Mouse (Mus musculus) adrenal gland, adult (tissue): ENCODE measurements around the gene Gbp10.
"Not testable (repeated sequence)": the region's sequence is repeated elsewhere in the genome, so short reads cannot be mapped to it uniquely, and the experiment has no call there.

ENCODE experiments used
- DNase-seq, 2 experiments: peaks; one replicate each; pipeline ENCODE4 v3.0.0; 2022 to 2023; ENCODE audit warnings: low spot score in 1 of 2; ENCODE audit not compliant: inconsistent age in 2 of 2

The Gbp10 gene

DNA sequence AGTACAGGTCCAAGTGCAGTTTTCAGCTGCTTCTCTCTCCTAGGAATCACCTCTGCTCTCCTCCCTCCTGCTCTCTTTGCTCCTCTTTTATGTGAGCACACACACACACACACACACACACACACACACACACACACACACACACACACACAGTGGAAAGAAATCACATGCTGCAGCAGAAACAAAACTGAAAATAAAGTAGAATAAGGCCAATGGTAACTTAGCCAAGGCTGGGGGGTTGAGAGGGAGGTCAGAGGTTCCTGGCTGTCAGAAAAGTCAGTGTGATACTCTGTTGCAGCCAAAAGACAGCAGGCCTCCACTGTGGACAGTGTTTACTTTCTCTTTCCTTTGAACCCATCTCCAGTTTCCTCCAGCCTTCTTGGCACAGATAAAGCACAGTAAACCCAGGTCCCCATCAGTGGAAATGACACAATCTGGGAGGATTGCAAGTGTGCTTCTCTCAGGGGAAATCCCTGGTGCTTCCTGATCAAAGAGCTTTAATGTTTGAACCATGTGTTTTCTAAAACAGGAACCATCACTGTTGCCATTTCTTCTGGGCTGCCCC, at the start of gene Gbp10:
Gene Gbp10 (minus strand): TSS at position 51 of the 565 bp plus-strand sequence.
- peak; percentile 4 to 43 for DNase-seq

DNA sequence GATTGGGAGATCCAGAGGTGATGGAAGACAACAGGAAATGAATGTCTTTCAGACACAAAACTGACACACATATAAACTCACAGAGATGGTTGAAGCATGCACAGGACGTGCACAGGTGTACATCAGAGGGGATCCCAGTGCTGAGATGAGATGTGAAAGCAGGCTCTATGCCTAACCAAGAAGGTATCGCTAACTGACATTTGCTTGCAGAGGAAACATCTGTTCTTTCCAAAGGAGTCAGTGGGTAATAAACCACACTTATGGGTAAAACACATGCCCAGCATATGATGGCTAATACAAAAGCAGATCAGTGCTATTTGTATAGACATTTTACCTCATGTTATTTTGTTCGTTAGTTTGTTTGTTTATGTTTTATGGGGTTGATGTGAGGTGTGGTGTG, 21.3 kb upstream of the Gbp10 start:
- DNase-seq = not testable (repeated sequence)

DNA sequence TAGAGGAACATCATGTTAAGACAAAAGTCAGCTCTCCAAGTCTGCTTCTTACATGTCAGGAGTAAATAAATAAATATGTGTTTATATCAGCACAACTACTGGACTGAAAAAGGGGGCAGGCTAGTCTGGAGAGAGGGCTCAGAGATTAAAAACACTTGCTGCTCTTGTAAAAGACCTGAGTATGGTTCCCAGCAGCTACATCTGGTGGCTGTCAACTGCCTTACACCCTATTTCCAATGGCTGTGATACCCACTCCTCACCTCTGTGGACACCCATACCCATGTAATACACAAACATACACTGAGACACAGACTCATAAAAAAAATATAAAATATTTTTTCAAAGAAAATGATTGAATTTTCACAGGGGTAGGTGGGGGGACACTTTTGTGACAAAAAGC, 13.2 kb upstream of the Gbp10 start:
- DNase-seq = no peak

DNA sequence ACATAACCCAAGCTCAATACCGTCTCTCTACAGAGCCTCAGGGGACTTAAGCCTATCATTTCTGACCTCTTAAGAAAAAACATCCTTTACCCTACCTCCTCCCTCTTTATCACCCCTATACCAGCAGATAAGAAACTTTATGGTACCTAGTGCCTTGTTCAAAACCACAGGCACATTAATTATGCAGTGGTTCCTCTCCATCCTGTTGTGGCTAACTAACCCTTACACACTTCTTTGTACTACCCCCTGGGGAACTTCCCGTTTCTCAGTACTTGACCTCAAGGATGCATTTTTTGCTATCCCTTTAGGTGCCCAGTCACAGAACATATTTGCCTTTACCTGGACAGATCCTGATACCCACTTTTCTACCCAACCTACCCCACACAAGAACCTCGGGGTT, 5.4 kb upstream of the Gbp10 start:
- not testable (repeated sequence) for DNase-seq

DNA sequence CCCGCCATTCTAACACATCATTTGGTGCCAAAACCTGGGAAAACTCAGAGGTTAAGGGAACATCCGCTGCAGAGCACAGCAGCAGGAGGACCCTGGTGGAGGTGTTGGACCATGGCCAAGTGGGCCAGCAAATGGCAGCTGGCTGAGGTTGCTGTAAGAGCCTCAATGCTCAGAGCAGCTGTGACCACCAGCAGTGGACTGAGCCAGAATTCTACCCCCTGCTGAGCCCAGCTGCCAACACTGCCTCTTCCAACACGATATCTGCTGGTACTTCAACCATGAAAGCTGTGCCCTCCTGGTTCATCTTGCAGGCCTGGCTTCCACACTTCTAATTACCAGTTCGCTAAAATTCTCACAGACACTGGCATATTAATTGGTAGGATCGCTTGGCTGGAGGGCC, 1.6 kb upstream of the Gbp10 start:
- not testable (repeated sequence) for DNase-seq

DNA sequence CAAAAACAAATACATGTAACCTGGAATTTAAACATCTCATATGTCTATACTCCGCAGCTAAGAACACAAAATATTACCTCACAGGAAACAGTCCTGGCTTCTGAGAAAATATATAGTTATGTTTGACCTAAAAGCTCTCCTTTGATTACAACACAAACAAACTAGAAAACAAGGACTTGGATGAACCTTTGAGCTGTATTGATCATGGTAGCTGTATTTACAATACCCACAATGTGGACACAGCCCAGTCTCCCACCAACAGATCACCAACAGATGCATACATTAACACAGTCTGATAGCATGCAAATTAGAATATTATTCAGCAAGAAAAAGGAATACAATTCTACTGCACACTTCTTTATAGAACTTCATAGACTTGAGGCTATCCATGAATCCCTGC, 931 bp downstream of the Gbp10 start:
- DNase-seq = not testable (repeated sequence)

DNA sequence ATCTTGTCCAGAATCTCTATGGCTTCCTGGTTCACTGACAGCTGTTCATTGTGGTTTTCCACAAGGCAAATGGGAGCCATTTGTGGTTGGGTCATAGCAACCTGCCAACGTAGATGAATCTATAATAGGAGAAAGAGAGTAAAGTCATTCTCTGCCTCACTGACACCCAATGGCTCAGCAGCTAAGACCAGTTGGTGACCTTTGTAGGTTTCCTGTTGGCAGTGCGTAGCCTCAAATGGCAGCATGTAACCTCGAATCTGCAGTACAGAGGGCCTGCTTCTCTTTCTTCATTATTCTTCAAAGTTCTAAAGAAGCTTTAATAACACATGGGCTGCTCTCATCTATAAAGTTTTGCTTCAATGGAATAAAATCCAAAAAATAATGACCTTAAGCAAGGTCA, 3.3 kb downstream of the Gbp10 start:
- not testable (repeated sequence) for DNase-seq

DNA sequence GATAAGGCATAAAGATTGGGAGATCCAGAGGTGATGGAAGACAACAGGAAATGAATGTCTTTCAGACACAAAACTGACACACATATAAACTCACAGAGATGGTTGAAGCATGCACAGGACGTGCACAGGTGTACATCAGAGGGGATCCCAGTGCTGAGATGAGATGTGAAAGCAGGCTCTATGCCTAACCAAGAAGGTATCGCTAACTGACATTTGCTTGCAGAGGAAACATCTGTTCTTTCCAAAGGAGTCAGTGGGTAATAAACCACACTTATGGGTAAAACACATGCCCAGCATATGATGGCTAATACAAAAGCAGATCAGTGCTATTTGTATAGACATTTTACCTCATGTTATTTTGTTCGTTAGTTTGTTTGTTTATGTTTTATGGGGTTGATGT, 30.4 kb downstream of the Gbp10 start:
- not testable (repeated sequence) for DNase-seq

DNA sequence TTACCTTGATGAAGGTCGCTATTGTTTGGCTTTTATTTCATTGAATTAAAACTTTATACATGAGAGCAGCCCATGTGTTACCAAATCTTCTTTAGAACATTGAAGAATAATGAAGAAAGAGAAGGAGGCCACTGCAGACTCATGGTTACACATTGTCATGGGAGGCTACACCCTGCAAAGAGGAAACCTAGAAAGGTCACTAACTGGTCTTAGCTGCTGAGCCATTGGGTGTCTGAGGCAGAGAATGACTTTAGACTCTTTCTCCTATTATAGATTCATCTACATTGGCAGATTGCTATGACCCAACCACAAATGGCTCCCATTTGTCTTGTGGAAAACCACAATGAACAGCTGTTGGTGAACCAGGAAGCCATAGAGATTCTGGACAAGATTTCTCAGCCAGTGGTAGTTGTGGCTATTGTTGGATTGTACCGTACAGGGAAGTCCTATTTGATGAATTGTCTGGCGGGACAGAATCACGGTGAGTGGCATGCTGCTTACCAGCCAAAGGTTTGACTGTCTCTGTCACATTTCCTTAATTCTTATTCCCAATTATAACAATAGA, 38.5 kb downstream of the Gbp10 start:
- DNase-seq = not testable (repeated sequence)

DNA sequence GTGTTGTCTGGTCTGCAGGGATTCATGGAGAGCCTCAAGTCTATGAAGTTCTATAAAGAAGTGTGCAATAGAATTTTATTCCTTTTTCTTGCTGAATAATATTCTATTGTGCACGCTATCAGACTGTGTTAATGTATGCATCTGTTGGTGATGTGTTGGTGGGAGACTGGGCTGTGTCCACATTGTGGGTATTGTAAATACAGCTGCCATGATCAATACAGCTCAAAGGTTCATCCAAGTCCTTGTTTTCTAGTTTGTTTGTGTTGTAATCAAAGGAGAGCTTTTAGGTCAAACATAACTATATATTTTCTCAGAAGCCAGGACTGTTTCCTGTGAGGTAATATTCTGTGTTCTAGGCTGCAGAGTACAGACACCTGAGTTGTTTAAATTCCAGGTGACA, 40.2 kb downstream of the Gbp10 start:
- not testable (repeated sequence) for DNase-seq

DNA sequence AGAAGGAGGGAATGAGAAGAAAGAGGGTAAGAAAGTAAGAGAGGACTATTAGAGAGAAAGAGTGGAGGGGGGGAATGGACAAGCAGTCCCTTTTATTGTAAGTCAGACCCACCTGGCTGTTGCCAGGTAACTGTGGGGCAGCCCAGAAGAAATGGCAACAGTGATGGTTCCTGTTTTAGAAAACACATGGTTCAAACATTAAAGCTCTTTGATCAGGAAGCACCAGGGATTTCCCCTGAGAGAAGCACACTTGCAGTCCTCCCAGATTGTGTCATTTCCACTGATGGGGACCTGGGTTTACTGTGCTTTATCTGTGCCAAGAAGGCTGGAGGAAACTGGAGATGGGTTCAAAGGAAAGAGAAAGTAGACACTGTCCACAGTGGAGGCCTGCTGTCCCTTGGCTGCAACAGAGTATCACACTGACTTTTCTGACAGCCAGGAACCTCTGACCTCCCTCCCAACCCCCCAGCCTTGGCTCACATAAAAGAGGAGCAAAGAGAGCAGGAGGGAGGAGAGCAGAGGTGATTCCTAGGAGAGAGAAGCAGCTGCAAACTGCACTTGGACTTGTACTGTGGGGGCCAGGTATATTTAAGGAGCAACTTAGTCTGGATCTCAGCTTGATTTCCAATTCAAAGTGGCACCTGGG, 41.3 kb downstream of the Gbp10 start:
- peak in 1 of 2 experiments; percentile 25 for DNase-seq

DNA sequence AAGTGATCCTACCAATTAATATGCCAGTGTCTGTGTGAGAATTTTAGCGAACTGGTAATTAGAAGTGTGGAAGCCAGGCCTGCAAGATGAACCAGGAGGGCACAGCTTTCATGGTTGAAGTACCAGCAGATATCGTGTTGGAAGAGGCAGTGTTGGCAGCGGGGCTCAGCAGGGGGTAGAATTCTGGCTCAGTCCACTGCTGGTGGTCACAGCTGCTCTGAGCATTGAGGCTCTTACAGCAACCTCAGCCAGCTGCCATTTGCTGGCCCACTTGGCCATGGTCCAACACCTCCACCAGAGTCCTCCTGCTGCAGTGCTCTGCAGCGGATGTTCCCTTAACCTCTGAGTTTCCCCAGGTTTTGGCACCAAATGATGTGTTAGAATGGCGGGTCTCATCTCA, 43.0 kb downstream of the Gbp10 start:
- DNase-seq = not testable (repeated sequence)

DNA sequence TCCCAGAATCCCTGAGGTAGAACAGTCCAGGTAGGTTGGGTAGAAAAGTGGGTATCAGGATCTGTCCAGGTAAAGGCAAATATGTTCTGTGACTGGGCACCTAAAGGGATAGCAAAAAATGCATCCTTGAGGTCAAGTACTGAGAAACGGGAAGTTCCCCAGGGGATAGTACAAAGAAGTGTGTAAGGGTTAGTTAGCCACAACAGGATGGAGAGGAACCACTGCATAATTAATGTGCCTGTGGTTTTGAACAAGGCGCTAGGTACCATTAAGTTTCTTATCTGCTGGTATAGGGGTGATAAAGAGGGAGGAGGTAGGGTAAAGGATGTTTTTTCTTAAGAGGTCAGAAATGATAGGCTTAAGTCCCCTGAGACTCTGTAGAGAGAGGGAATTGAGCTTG, 46.8 kb downstream of the Gbp10 start:
- DNase-seq = not testable (repeated sequence)

DNA sequence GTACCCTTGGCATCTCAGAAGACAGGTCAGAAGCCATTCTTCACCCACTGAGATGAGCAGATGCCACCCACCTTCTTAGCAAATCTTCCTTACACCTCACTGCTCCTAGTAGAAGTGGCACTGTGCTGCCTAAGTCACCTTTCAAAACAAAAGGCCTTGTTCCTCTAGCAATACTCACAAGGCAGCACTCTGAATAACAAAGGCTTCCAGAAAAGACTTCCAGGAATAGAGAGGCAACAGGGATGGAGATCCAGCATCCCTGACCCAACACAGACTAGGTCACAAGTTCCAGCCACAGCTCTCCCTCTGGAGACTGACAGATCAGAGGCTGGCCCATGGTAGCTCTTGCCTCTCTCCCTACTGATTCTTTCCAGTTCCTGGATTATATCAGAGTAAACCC, 57.9 kb downstream of the Gbp10 start:
- DNase-seq = no peak
